Mouse (Mus musculus) adrenal gland, postnatal 10 days (tissue): ENCODE measurements at regions not wholly inside any gene's neighbourhood (a gene's known extent, or its start where the extent isn't known, plus 50 kb on each side); places are given as distances from the start of the nearest gene placed in this dataset.
"Not testable (repeated sequence)": the region's sequence is repeated elsewhere in the genome, so short reads cannot be mapped to it uniquely, and the experiment has no call there.

Source experiments
- DNase-seq: peaks from one replicate; pipeline ENCODE4 v3.0.0; 2021; ENCODE audit warnings: mixed read lengths

GRCm38 (mm10) chr4:110038696-110039095, 60.8 kb downstream of the Dmrta2 start:
- no peak for DNase-seq

- no peak for DNase-seq
Measured at GRCm38 (mm10) chr4:110044851-110045618, 67.2 kb downstream of the Dmrta2 start.

- no peak for DNase-seq
Measured at GRCm38 (mm10) chr4:110045651-110046269, 67.9 kb downstream of the Dmrta2 start.

GRCm38 (mm10) chr4:110046270-110046651, 68.4 kb downstream of the Dmrta2 start:
- DNase-seq: no peak

- peak; percentile 96 for DNase-seq
Measured at GRCm38 (mm10) chr4:110050393-110051280, 72.8 kb downstream of the Dmrta2 start.

GRCm38 (mm10) chr4:110051281-110051665, 73.4 kb downstream of the Dmrta2 start:
- DNase-seq: no peak

- DNase-seq: no peak
Measured at GRCm38 (mm10) chr4:110051872-110052271, 74.0 kb downstream of the Dmrta2 start.

- no peak for DNase-seq
Measured at GRCm38 (mm10) chr4:110052998-110053397, 75.1 kb downstream of the Dmrta2 start.

- DNase-seq: no peak
Measured at GRCm38 (mm10) chr4:110073836-110074235, 96.0 kb downstream of the Dmrta2 start.

GRCm38 (mm10) chr4:110083371-110083770, 105.5 kb downstream of the Dmrta2 start:
- no peak for DNase-seq

- DNase-seq: peak; percentile 82
Measured at GRCm38 (mm10) chr4:110087570-110088247, 109.9 kb downstream of the Dmrta2 start.

- DNase-seq: no peak
Measured at GRCm38 (mm10) chr4:110093040-110093820, 115.4 kb downstream of the Dmrta2 start.

- no peak for DNase-seq
Measured at GRCm38 (mm10) chr4:110094541-110094940, 116.7 kb downstream of the Dmrta2 start.

- no peak for DNase-seq
Measured at GRCm38 (mm10) chr4:110095760-110096593, 118.1 kb downstream of the Dmrta2 start.

- not testable (repeated sequence) for DNase-seq
Measured at GRCm38 (mm10) chr4:110104119-110104518, 126.3 kb downstream of the Dmrta2 start.

GRCm38 (mm10) chr4:110106620-110107243, 128.9 kb downstream of the Dmrta2 start:
- DNase-seq: no peak

GRCm38 (mm10) chr4:110119438-110119837, 141.6 kb downstream of the Dmrta2 start:
- peak; percentile 55 for DNase-seq

GRCm38 (mm10) chr4:110119874-110120273, 142.0 kb downstream of the Dmrta2 start:
- no peak for DNase-seq

GRCm38 (mm10) chr4:110120761-110121160, 142.9 kb downstream of the Dmrta2 start:
- DNase-seq: no peak

- no peak for DNase-seq
Measured at GRCm38 (mm10) chr4:110121447-110121846, 143.6 kb downstream of the Dmrta2 start.
